Mouse (Mus musculus) right cerebral cortex, postnatal 25 days (tissue): ENCODE data around the gene Fam184a.
"Not testable (repeated sequence)": the region's sequence is repeated elsewhere in the genome, so short reads cannot be mapped to it uniquely, and the experiment has no call there.

Experiments
- DNase-seq: peaks from one replicate; pipeline ENCODE4 v3.0.0; 2022

The Fam184a gene

GRCm38 (mm10) chr10:53688952-53689584 is 61.9 kb downstream of the Fam184a start:
- DNase-seq, result no peak

- no peak for DNase-seq
Measured at GRCm38 (mm10) chr10:53688533-53688932, 62.4 kb downstream of the Fam184a start.

- no peak for DNase-seq
Measured at GRCm38 (mm10) chr10:53687888-53688287, 63.0 kb downstream of the Fam184a start.

- no peak for DNase-seq
Measured at GRCm38 (mm10) chr10:53685806-53686205, 65.1 kb downstream of the Fam184a start.

- DNase-seq, result no peak
Measured at GRCm38 (mm10) chr10:53683226-53683625, 67.7 kb downstream of the Fam184a start.

- DNase-seq, result no peak
Measured at GRCm38 (mm10) chr10:53679690-53680557, 71.0 kb downstream of the Fam184a start.

GRCm38 (mm10) chr10:53661788-53662187 is 89.1 kb downstream of the Fam184a start:
- DNase-seq, result no peak

GRCm38 (mm10) chr10:53654239-53654638 is 96.7 kb downstream of the Fam184a start:
- DNase-seq, result not testable (repeated sequence)

GRCm38 (mm10) chr10:53650683-53651082 is 100.2 kb downstream of the Fam184a start:
- DNase-seq, result no peak

GRCm38 (mm10) chr10:53641507-53641906 is 109.4 kb downstream of the Fam184a start:
- no peak for DNase-seq

- DNase-seq, result no peak
Measured at GRCm38 (mm10) chr10:53635246-53635971, 115.5 kb downstream of the Fam184a start.

- no peak for DNase-seq
Measured at GRCm38 (mm10) chr10:53634160-53634559, 116.8 kb downstream of the Fam184a start.

- not testable (repeated sequence) for DNase-seq
Measured at GRCm38 (mm10) chr10:53630339-53630738, 120.6 kb downstream of the Fam184a start, which contains the start of gene Mcm9. TSS of gene Mcm9 (minus strand) at chr10:53630439.

GRCm38 (mm10) chr10:53629918-53630250 is 121.0 kb downstream of the Fam184a start:
- peak; percentile 93 for DNase-seq

- DNase-seq, result peak; percentile 90
Measured at GRCm38 (mm10) chr10:53629247-53629917, 121.5 kb downstream of the Fam184a start.

- no peak for DNase-seq
Measured at GRCm38 (mm10) chr10:53615850-53616616, 134.9 kb downstream of the Fam184a start.

- no peak for DNase-seq
Measured at GRCm38 (mm10) chr10:53613955-53614354, 137.0 kb downstream of the Fam184a start.

GRCm38 (mm10) chr10:53612172-53612571 is 138.8 kb downstream of the Fam184a start:
- DNase-seq, result no peak

GRCm38 (mm10) chr10:53608274-53608673 is 142.6 kb downstream of the Fam184a start:
- no peak for DNase-seq

- no peak for DNase-seq
Measured at GRCm38 (mm10) chr10:53605328-53605727, 145.6 kb downstream of the Fam184a start.

GRCm38 (mm10) chr10:53598821-53599220 is 152.1 kb downstream of the Fam184a start:
- DNase-seq, result no peak
